ENCODE assay signal across 11 mouse cellular contexts in the genomic region with DNA sequence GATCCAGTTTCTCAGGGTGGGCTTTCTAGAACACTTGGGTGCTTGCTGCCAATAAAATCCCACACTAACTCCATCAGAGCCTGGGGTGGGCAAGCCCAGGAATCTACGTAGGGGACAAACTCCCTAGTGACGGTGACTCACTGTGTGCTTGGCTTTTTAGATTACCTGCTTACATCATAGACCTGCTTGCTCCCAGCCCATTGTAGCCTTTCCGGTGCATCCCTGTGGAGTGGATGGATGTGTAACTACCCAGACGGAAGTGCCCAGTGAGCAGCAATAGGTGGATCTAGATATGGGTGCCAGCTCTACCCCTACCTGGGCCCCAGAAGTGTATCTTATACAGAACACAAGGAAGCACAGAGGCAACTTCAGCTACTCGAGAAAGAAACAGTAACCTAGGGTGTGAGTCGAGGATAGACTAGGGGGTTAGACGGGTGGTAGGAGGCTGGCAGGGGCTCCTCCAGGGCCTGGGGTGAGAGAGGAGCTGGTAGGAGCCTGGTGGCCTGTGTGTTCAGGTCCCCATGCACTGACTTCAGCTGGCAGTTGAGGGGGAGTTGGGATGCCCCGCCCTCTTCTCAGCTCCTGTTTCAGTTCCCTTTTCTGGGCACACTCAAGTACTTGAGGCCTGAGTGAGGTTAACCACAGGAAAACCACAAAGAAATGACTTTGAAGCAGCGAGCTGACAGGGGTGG.
A peak's percentile ranks its signal among the peaks of the same experiment; 100 is the strongest.
DNase-seq lines count a peak whose midpoint lies in the region; ATAC-seq and TF ChIP-seq lines count a peak whose summit lies in the region.
"Had no signal": no experiment of that assay in that cellular context is flagged by ENCODE, and none has a peak within 500 bp of the region (broad histone marks: within the 10 kb centered on the region; RNA-seq: fewer than 3 reads in every experiment).

No protein-coding gene starts in this region.

- no peak overlapping the region for H3K4me2 ChIP-seq in heart, embryonic 14.5 days (ENCODE audit: low read length)
- H3K4me2 ChIP-seq in liver, embryonic 14.5 days (ENCODE audit: low read depth) = no peak overlapping the region

- 0 out of 2 replicates have a peak, but pooled peaks have one; percentile 14 for ATAC-seq in heart, embryonic 14.5 days (ENCODE audit: insufficient number of reproducible peaks, insufficient read depth, low FRiP score, low read depth)
- no peak for ATAC-seq in liver, embryonic 14.5 days (ENCODE audit: insufficient read depth)
- ATAC-seq: forebrain, embryonic 16.5 days; hindbrain, embryonic 16.5 days had no signal

- intact Hi-C loops in heart, postnatal 10 days (cut with DNase I) = no loop called here

- H3K27me3 ChIP-seq in heart, embryonic 14.5 days (ENCODE audit: control insufficient read depth, insufficient read depth, low read length) = no peaks in the 10 kb centered on the region
- H3K27me3 ChIP-seq in liver, embryonic 14.5 days (ENCODE audit: control insufficient read depth, insufficient read depth, low read length) = no peaks in the 10 kb centered on the region; the same call in 1 of the 2 replicates

- H3K4me3 ChIP-seq in heart, embryonic 14.5 days (ENCODE audit: control insufficient read depth in 1 of 2, insufficient read depth in 1 of 2, low read depth in 1 of 2, low read length in 2 of 2) = no peak overlapping the region
- H3K4me3 ChIP-seq in liver, embryonic 14.5 days (ENCODE audit: insufficient read depth in 1 of 2, low read depth in 2 of 2, low read length in 2 of 2) = no peak overlapping the region

- no peak for TF ChIP-seq EP300 in liver, embryonic 14.5 days (IDR thresholded peaks at IDR 0.05; ENCODE audit: low read depth)

- H3K27ac ChIP-seq in heart, embryonic 14.5 days (replicated peaks in 1 of 2; ENCODE audit: control insufficient read depth in 1 of 2, insufficient read depth in 1 of 2, low read depth in 2 of 2, low read length in 2 of 2) = 0 out of 4 replicates have a peak overlapping the region, but pooled peaks of 1 of the 2 experiments have one; percentile 19
- no peak overlapping the region for H3K27ac ChIP-seq in liver, embryonic 14.5 days

- WGBS in heart, embryonic 14.5 days = 67% methylated on average over 9 of the region's 9 CpGs
- 31% methylated on average over 9 of the region's 9 CpGs for WGBS in liver, embryonic 14.5 days (ENCODE audit: insufficient replicate concordance)

- no peaks in the 10 kb centered on the region for H3K9me3 ChIP-seq in heart, embryonic 14.5 days (ENCODE audit: control insufficient read depth, low read length)
- no peaks in the 10 kb centered on the region for H3K9me3 ChIP-seq in liver, embryonic 14.5 days (ENCODE audit: control insufficient read depth, low read length)

- peaks cover 11 to 20% of the 10 kb centered on the region in 2 experiments; a peak in 3 of 4 replicates for H3K4me1 ChIP-seq in heart, embryonic 14.5 days (ENCODE audit: control insufficient read depth in 2 of 2, insufficient read depth in 2 of 2, low read length in 2 of 2)
- H3K4me1 ChIP-seq in liver, embryonic 14.5 days (replicated peaks; ENCODE audit: control insufficient read depth in 2 of 2, insufficient read depth in 2 of 2, low read length in 1 of 2) = no peaks in the 10 kb centered on the region

- no peak for DNase-seq in heart, postnatal 10 days
- peak; percentile 28 for DNase-seq in CD4-positive helper T cell, adult 2 months (ENCODE audit: low read depth, low spot score)
- peak; percentile 6 to 33 (median 22) for DNase-seq in liver, embryonic 14.5 days (ENCODE audit: low read depth in 3 of 3, low spot score in 3 of 3)
- peak; percentile 65 to 71 for DNase-seq in spleen, adult 18-20 months
- no peak for DNase-seq in layer of hippocampus, postnatal 10 days (ENCODE audit: low spot score in 2 of 2)
- DNase-seq in urinary bladder, postnatal 10 days (ENCODE audit: low spot score) = no peak
- no peak for DNase-seq in layer of hippocampus, postnatal 14 days (ENCODE audit: low spot score in 2 of 2)
- DNase-seq: cerebellum, adult 11 months had no signal

- no peak for TF ChIP-seq CTCF in liver, embryonic 14.5 days (IDR thresholded peaks at IDR 0.05; ENCODE audit: low read depth)

- H3K9ac ChIP-seq in heart, embryonic 14.5 days (ENCODE audit: low read length) = peak overlapping the region; percentile 2; the same call in 1 of the 2 replicates
- H3K9ac ChIP-seq in liver, embryonic 14.5 days (replicated peaks) = no peak overlapping the region

- peaks cover 9% of the 10 kb centered on the region; the same call in 1 of the 2 replicates for H3K36me3 ChIP-seq in heart, embryonic 14.5 days (ENCODE audit: control insufficient read depth, insufficient read depth, low read length)
- H3K36me3 ChIP-seq in liver, embryonic 14.5 days (replicated peaks; ENCODE audit: control insufficient read depth, insufficient read depth, low read depth) = no peaks in the 10 kb centered on the region

Comparison
In these comparisons a context has a peak if more than half of its experiments do, and no peak if none do; other contexts are left out.
1. DNase-seq: peak in CD4-positive helper T cell, adult 2 months (single experiment), liver, embryonic 14.5 days (3 of 3) and spleen, adult 18-20 months (2 of 2); none in heart, postnatal 10 days (0 of 2), layer of hippocampus, postnatal 10 days (0 of 2), urinary bladder, postnatal 10 days (single experiment) and layer of hippocampus, postnatal 14 days (0 of 2).